Mouse (Mus musculus): ENCODE measurements around the gene Hk1.

GRCm38 (mm10) chr10:62221647-62222046, 158.1 kb downstream of the Hk1 start:
- no peak for TF ChIP-seq EP300 (IDR thresholded peaks at IDR 0.05; ENCODE audit: insufficient read depth, low read depth, low read length)
- no peak for TF ChIP-seq POLR2A (IDR thresholded peaks at IDR 0.05; ENCODE audit: insufficient read depth, low read length)
- no peak for TF ChIP-seq CTCF (IDR thresholded peaks at IDR 0.05; ENCODE audit: low read depth, low read length)

Measured in ES-Bruce4 (cell line).